Mouse (Mus musculus): ENCODE measurements around the gene A630089N07Rik.
"Not testable (repeated sequence)": the region's sequence is repeated elsewhere in the genome, so short reads cannot be mapped to it uniquely, and the experiment has no call there.

Gene A630089N07Rik

GRCm38 (mm10) chr16:98081889-98082818 is at the start of gene A630089N07Rik:
TSS of gene A630089N07Rik (minus strand) at chr16:98082450.
- peak; percentile 88 for DNase-seq (ENCODE audit: low spot score)

GRCm38 (mm10) chr16:98107109-98107508 is 24.9 kb upstream of the A630089N07Rik start:
- DNase-seq (ENCODE audit: low spot score), result no peak

- not testable (repeated sequence) for DNase-seq (ENCODE audit: low spot score)
Observed at GRCm38 (mm10) chr16:98081550-98081888, 731 bp downstream of the A630089N07Rik start.

GRCm38 (mm10) chr16:98081140-98081539 is 1.1 kb downstream of the A630089N07Rik start:
- not testable (repeated sequence) for DNase-seq (ENCODE audit: low spot score)

GRCm38 (mm10) chr16:98079382-98079781 is 2.9 kb downstream of the A630089N07Rik start:
- peak; percentile 14 for DNase-seq (ENCODE audit: low spot score)

- peak; percentile 55 for DNase-seq (ENCODE audit: low spot score)
Observed at GRCm38 (mm10) chr16:98041676-98042075, 40.6 kb downstream of the A630089N07Rik start.

- not testable (repeated sequence) for DNase-seq (ENCODE audit: low spot score)
Observed at GRCm38 (mm10) chr16:98034971-98035370, 47.3 kb downstream of the A630089N07Rik start.

GRCm38 (mm10) chr16:98026186-98026585 is 56.1 kb downstream of the A630089N07Rik start:
- DNase-seq (ENCODE audit: low spot score), result not testable (repeated sequence)

- no peak for DNase-seq (ENCODE audit: low spot score)
Observed at GRCm38 (mm10) chr16:98022657-98023345, 59.4 kb downstream of the A630089N07Rik start.

- DNase-seq (ENCODE audit: low spot score), result no peak
Observed at GRCm38 (mm10) chr16:98022081-98022480, 60.2 kb downstream of the A630089N07Rik start.

GRCm38 (mm10) chr16:97997383-97997731 is 84.9 kb downstream of the A630089N07Rik start:
- not testable (repeated sequence) for DNase-seq (ENCODE audit: low spot score)

- peak; percentile 93 for DNase-seq (ENCODE audit: low spot score)
Observed at GRCm38 (mm10) chr16:97996616-97997382, 85.5 kb downstream of the A630089N07Rik start, which contains the start of gene B230307C23Rik. TSS of gene B230307C23Rik (plus strand) at chr16:97997315.

- peak; percentile 20 for DNase-seq (ENCODE audit: low spot score)
Observed at GRCm38 (mm10) chr16:97995849-97996615, 86.2 kb downstream of the A630089N07Rik start.

- not testable (repeated sequence) for DNase-seq (ENCODE audit: low spot score)
Observed at GRCm38 (mm10) chr16:97992477-97992876, 89.8 kb downstream of the A630089N07Rik start.

- DNase-seq (ENCODE audit: low spot score), result no peak
Observed at GRCm38 (mm10) chr16:97991517-97991916, 90.7 kb downstream of the A630089N07Rik start.

- no peak for DNase-seq (ENCODE audit: low spot score)
Observed at GRCm38 (mm10) chr16:97984589-97984988, 97.7 kb downstream of the A630089N07Rik start.

- DNase-seq (ENCODE audit: low spot score), result no peak
Observed at GRCm38 (mm10) chr16:97981362-97981761, 100.9 kb downstream of the A630089N07Rik start.

GRCm38 (mm10) chr16:97977722-97978121 is 104.5 kb downstream of the A630089N07Rik start:
- DNase-seq (ENCODE audit: low spot score), result no peak

GRCm38 (mm10) chr16:97977277-97977676 is 105.0 kb downstream of the A630089N07Rik start:
- no peak for DNase-seq (ENCODE audit: low spot score)

- no peak for DNase-seq (ENCODE audit: low spot score)
Observed at GRCm38 (mm10) chr16:97963956-97964540, 118.2 kb downstream of the A630089N07Rik start.
